Mouse (Mus musculus) E14TG2a.4 (cell line): ENCODE data around the gene Igsf11.
"Not testable (repeated sequence)": the region's sequence is repeated elsewhere in the genome, so short reads cannot be mapped to it uniquely, and the experiment has no call there.

Experiments
- H3K27me3 ChIP-seq: 2 replicates; pipeline ENCODE4 v1.6.1; 2014; ENCODE audit warnings: low read length, control low read depth; ENCODE audit not compliant: insufficient read depth
- H3K36me3 ChIP-seq: 2 replicates; pipeline ENCODE4 v1.6.1; 2014; ENCODE audit warnings: low read length, control low read depth; ENCODE audit not compliant: insufficient read depth
- H3K4me1 ChIP-seq: replicated peaks from 2 replicates; pipeline ENCODE4 v1.6.1; 2014; ENCODE audit warnings: low read depth, low read length, control low read depth
- H3K4me3 ChIP-seq: replicated peaks from 2 replicates; pipeline ENCODE4 v1.5.1; 2014; ENCODE audit warnings: mild to moderate bottlenecking, low read length
- H3K9me3 ChIP-seq: 2 replicates; pipeline ENCODE4 v1.6.1; 2014; ENCODE audit warnings: low read length, control low read depth
- CTCF ChIP-seq: conservative IDR thresholded peaks from 2 replicates; pipeline ENCODE4 v1.5.1; 2014; ENCODE audit warnings: low read length
- NANOG ChIP-seq: IDR thresholded peaks from 2 replicates; pipeline ENCODE4 v1.6.1; 2014; ENCODE audit warnings: borderline replicate concordance, low read length, mixed read lengths
- POU5F1 ChIP-seq: IDR thresholded peaks from 2 replicates; pipeline ENCODE4 v1.6.1; 2014; ENCODE audit warnings: low read length, borderline replicate concordance

Gene Igsf11

GRCm38 (mm10) chr16:38983850-38984249, 91.4 kb downstream of the Igsf11 start:
- H3K36me3 ChIP-seq, H3K27me3 ChIP-seq, H3K9me3 ChIP-seq, H3K4me3 ChIP-seq: not testable (repeated sequence)
- peaks cover 22% of the 10 kb centered on the region for H3K4me1 ChIP-seq
- 0 out of 2 replicates have a peak, but pooled peaks have one; percentile 14 for TF ChIP-seq CTCF

GRCm38 (mm10) chr16:38985411-38985810, 92.9 kb downstream of the Igsf11 start:
- no peak overlapping the region for H3K4me3 ChIP-seq
- TF ChIP-seq CTCF (no peak), POU5F1 (no peak), NANOG (no peak)
- peaks cover 21% of the 10 kb centered on the region for H3K4me1 ChIP-seq
- H3K27me3 ChIP-seq, result no peaks in the 10 kb centered on the region
- no peaks in the 10 kb centered on the region for H3K9me3 ChIP-seq
- H3K36me3 ChIP-seq, result no peaks in the 10 kb centered on the region

GRCm38 (mm10) chr16:38986410-38986809, 93.9 kb downstream of the Igsf11 start:
- Histone ChIP-seq H3K36me3 (no peaks in the 10 kb centered on the region), H3K4me3 (no peak overlapping the region), H3K9me3 (no peaks in the 10 kb centered on the region), H3K4me1 (peaks cover 17% of the 10 kb centered on the region), H3K27me3 (no peaks in the 10 kb centered on the region)
- TF ChIP-seq NANOG (no peak), CTCF (no peak), POU5F1 (no peak)

DNA sequence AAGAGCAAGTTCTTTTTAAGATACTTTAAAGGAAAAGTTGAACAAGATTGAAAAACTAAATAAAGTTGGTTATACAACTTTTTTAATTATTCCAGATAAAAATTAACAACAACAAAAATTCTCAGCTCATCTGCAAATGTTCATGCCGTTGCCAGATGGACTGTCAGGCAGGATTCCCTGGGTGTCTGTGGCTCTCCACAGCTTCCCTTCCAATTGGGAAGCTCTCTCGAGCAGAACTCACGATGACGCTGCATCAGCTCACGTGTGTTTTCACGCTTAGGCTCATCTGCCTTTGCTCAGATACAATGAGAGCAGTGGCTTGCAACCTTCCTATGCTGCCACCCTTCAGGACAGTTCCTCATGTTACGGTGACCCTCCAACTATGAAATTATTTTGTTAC, 101.2 kb downstream of the Igsf11 start:
- no peak for TF ChIP-seq CTCF
- TF ChIP-seq NANOG, result no peak
- no peak for TF ChIP-seq POU5F1
- Histone ChIP-seq H3K27me3 (no peaks in the 10 kb centered on the region), H3K4me3 (no peak overlapping the region), H3K36me3 (no peaks in the 10 kb centered on the region), H3K4me1 (peaks cover 27% of the 10 kb centered on the region), H3K9me3 (no peaks in the 10 kb centered on the region)

DNA sequence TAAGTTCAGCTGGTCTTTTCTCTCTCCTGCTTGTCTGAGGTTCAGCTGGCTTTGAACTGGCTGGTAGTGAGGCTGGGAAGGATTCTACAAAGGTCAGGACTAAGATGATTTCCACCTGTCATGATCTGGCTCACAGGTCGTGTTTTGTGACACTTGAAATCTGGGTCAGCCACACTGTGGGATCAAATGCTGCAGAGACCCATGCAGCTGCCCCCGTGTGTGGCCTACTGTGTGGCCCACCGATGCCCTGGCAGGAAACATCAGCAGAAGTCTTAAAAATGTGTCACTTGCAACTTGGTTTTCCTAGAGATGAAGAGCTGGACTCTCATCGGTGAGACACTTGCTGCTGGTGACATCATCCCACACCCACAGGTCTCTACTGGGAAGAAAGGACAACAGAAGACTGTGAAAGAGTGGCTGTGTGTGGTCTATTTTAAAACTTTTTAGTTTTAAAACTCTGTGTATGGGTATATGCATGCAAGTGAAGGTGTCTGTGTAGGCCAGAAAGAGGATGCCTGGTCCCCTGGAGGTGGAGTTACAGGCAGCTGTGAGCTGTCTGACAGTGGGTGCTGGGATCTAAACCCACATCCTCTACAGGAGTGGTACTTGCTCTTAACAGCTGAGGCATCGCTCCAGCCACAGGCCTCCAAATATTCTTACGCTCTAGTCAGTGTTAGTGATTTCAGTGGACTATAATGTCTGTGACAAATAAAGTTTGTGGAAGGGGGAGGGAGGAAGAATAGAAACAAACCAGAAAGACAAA, 106.2 kb downstream of the Igsf11 start:
- no peaks in the 10 kb centered on the region for H3K36me3 ChIP-seq
- H3K9me3 ChIP-seq, result no peaks in the 10 kb centered on the region
- H3K27me3 ChIP-seq, result no peaks in the 10 kb centered on the region
- TF ChIP-seq CTCF (no peak), NANOG (no peak)
- H3K4me3 ChIP-seq, result no peak overlapping the region
- H3K4me1 ChIP-seq, result peaks cover 56% of the 10 kb centered on the region

DNA sequence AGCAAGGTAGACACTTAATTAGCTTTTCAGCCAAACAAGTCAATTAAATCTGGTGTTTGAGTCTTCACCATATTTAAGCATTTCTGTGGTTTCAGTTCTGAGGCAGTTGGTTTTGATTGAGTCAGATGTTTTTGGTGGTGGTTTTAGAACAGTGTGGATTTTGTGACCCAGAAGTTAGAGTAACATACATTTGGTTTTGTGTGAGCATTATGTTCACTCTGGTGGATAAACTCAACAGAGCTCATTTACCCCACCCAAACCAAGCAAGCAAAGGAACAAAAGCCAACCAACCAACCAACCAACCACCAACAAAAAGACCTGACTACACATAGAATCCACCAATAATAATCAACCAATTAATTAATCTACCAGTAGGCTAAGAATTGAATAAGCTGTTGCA, 106.8 kb downstream of the Igsf11 start:
- Histone ChIP-seq H3K9me3 (no peaks in the 10 kb centered on the region), H3K36me3 (no peaks in the 10 kb centered on the region), H3K4me3 (no peak overlapping the region), H3K27me3 (no peaks in the 10 kb centered on the region), H3K4me1 (peaks cover 59% of the 10 kb centered on the region)
- TF ChIP-seq NANOG (no peak), POU5F1 (no peak), CTCF (no peak)

DNA sequence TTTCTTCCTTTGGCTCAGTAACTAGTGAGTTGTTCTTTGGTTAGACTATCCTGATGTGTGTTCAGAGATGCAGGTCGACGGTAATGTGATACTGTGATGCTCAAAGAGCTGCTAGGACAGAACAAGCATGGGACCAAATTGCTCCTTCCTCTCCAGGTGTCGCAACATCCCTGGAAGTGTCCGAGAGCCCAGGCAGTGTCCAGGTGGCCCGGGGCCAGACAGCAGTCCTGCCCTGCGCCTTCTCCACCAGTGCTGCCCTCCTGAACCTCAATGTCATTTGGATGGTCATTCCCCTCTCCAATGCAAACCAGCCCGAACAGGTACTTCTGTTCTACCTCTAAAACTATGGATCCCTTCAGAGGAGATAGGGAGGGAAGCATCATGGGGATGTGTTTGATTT, 114.5 kb downstream of the Igsf11 start:
- Histone ChIP-seq H3K4me3 (no peak overlapping the region), H3K4me1 (peaks cover 17% of the 10 kb centered on the region), H3K36me3 (no peaks in the 10 kb centered on the region), H3K9me3 (peaks cover 5% of the 10 kb centered on the region), H3K27me3 (no peaks in the 10 kb centered on the region)
- no peak for TF ChIP-seq POU5F1
- no peak for TF ChIP-seq NANOG

DNA sequence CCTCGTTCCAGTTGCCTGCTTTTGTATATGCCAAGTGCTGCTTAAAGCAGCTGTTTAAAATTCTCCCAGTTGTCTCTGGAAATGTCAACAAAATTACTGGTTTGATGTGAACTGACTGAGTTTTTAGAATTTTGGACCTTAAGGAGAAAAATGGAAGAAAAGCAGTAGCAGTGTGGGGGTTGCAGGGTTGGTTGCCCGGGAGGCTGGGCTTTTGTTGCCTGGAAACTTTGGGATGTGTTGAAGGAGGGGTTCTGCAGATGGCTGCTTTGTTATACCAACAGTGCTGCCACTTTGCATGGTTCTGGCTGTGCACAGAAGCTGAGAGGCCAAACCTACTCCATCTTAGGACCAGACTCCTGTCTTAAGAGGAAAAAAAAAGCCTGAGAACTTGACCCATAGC, 127.0 kb downstream of the Igsf11 start:
- Histone ChIP-seq H3K27me3 (no peaks in the 10 kb centered on the region), H3K4me1 (no peaks in the 10 kb centered on the region), H3K9me3 (no peaks in the 10 kb centered on the region), H3K36me3 (no peaks in the 10 kb centered on the region), H3K4me3 (no peak overlapping the region)
- TF ChIP-seq CTCF (no peak), POU5F1 (no peak), NANOG (no peak)

- Histone ChIP-seq H3K4me3 (no peak overlapping the region), H3K36me3 (no peaks in the 10 kb centered on the region), H3K9me3 (no peaks in the 10 kb centered on the region), H3K27me3 (no peaks in the 10 kb centered on the region), H3K4me1 (0 out of 2 replicates have a peak, but pooled peaks cover 2% of the 10 kb centered on the region)
- TF ChIP-seq NANOG (no peak), POU5F1 (no peak), CTCF (no peak)
These were observed 133.7 kb downstream of the Igsf11 start for GRCm38 (mm10) chr16:39025989-39026736.
